Mouse (Mus musculus) cerebellum, adult 2 months (tissue): ENCODE results near the gene Osbpl9.

ENCODE experiments used
- CTCF ChIP-seq: fragments of 200-500 bp; IDR thresholded peaks from 2 replicates; pipeline ENCODE4 v1.5.1; 2011; ENCODE audit warnings: low read depth, mild to moderate bottlenecking, control low read depth, low read length, moderate library complexity, borderline replicate concordance; ENCODE audit not compliant: insufficient read depth
- POLR2A ChIP-seq: fragments of 200-500 bp; IDR thresholded peaks from 2 replicates; pipeline ENCODE4 v1.6.1; 2011; ENCODE audit warnings: low read length, control low read depth, borderline replicate concordance; ENCODE audit not compliant: insufficient read depth

DNA sequence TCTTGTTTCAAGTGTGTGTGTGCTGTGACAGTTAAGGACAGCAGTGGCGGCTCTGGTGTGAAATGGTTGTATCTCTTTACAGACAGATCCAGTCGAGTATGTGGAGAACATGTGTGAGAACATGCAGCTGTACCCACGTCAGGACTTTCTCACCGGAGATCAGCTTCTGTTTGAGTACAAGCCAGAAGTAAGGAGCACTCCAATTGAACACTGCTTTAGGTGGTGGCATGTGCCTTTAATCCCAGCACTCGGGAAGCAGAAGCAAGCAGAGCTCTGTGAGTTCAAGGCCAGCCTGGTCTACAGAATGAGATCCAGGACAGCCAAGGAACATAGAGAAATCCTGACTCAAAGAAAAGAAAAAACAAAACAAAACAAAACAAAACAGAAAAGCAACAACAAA is 158.8 kb downstream of the Osbpl9 start:
- TF ChIP-seq CTCF (no peak), POLR2A (no peak)
